Mouse (Mus musculus): ENCODE data around the gene Ttc25. TPM values are rescaled to one million over a fixed set of nuclear protein-coding genes. Genes with fewer than 3 reads are reported as not detected.
"Not testable (repeated sequence)": the region's sequence is repeated elsewhere in the genome, so short reads cannot be mapped to it uniquely, and the experiment has no call there.

The Ttc25 gene
- polyA plus RNA-seq, 1 experiment from 2014 or later = 2.9 TPM

- peak; percentile 47 for ATAC-seq
- peak overlapping the region; percentile 88 for H3K4me2 ChIP-seq (ENCODE audit: low read length)
- 0% methylated on average over 26 of the region's 26 CpGs for WGBS
- peaks cover 31% of the 10 kb centered on the region for H3K4me1 ChIP-seq (ENCODE audit: control insufficient read depth, insufficient read depth, low read length)
- no peaks in the 10 kb centered on the region for H3K27me3 ChIP-seq (ENCODE audit: control insufficient read depth, insufficient read depth, low read depth, low read length)
- H3K27ac ChIP-seq (ENCODE audit: low read length) = peak overlapping the region; percentile 90
- peak overlapping the region; percentile 85 for H3K9ac ChIP-seq (ENCODE audit: low read depth, low read length)
- no peaks in the 10 kb centered on the region for H3K9me3 ChIP-seq (replicated peaks; ENCODE audit: control insufficient read depth, low read length, poor library complexity, severe bottlenecking)
- peak overlapping the region; percentile 82 for H3K4me3 ChIP-seq (ENCODE audit: low read depth, low read length)
- H3K36me3 ChIP-seq (ENCODE audit: control insufficient read depth, insufficient read depth, low read length) = peaks cover 12% of the 10 kb centered on the region
Measured at GRCm38 (mm10) chr11:100527066-100527457, 18.3 kb upstream of the Ttc25 start.

GRCm38 (mm10) chr11:100527458-100528374, 17.7 kb upstream of the Ttc25 start, which contains the start of gene Acly:
Gene Acly, minus strand, starts transcription at chr11:100528000.
- Histone ChIP-seq H3K27ac (ENCODE audit: low read length) (peak within 1 kb of the TSS; percentile 90), H3K4me2 (ENCODE audit: low read length) (peak within 1 kb of the TSS; percentile 88), H3K4me1 (ENCODE audit: control insufficient read depth, insufficient read depth, low read length) (peaks cover 31% of the 10 kb centered on the region), H3K27me3 (ENCODE audit: control insufficient read depth, insufficient read depth, low read depth, low read length) (no peaks in the 10 kb centered on the region), H3K9ac (ENCODE audit: low read depth, low read length) (peak within 1 kb of the TSS; percentile 85), H3K36me3 (ENCODE audit: control insufficient read depth, insufficient read depth, low read length) (peaks cover 8% of the 10 kb centered on the region), H3K9me3 (replicated peaks; ENCODE audit: control insufficient read depth, low read length, poor library complexity, severe bottlenecking) (no peaks in the 10 kb centered on the region), H3K4me3 (ENCODE audit: low read depth, low read length) (peak within 1 kb of the TSS; percentile 82)
- WGBS = 0% methylated on average over 49 of the region's 54 CpGs
- peak; percentile 98 for ATAC-seq

GRCm38 (mm10) chr11:100528375-100529165, 16.8 kb upstream of the Ttc25 start:
- no peaks in the 10 kb centered on the region for H3K27me3 ChIP-seq (ENCODE audit: control insufficient read depth, insufficient read depth, low read depth, low read length)
- no peak for ATAC-seq
- H3K9me3 ChIP-seq (replicated peaks; ENCODE audit: control insufficient read depth, low read length, poor library complexity, severe bottlenecking) = no peaks in the 10 kb centered on the region
- peak overlapping the region; percentile 88 for H3K4me2 ChIP-seq (ENCODE audit: low read length)
- peak overlapping the region; percentile 82 for H3K4me3 ChIP-seq (ENCODE audit: low read depth, low read length)
- H3K27ac ChIP-seq (ENCODE audit: low read length) = peak overlapping the region; percentile 90
- H3K4me1 ChIP-seq (ENCODE audit: control insufficient read depth, insufficient read depth, low read length) = peaks cover 31% of the 10 kb centered on the region
- peak overlapping the region; percentile 72 for H3K9ac ChIP-seq (ENCODE audit: low read depth, low read length)
- no peaks in the 10 kb centered on the region for H3K36me3 ChIP-seq (ENCODE audit: control insufficient read depth, insufficient read depth, low read length)
- 23% methylated on average over 19 of the region's 19 CpGs for WGBS

GRCm38 (mm10) chr11:100533871-100534270, 11.5 kb upstream of the Ttc25 start:
- H3K9me3 ChIP-seq (replicated peaks; ENCODE audit: control insufficient read depth, low read length, poor library complexity, severe bottlenecking) = no peaks in the 10 kb centered on the region
- no peak overlapping the region for H3K9ac ChIP-seq (ENCODE audit: low read depth, low read length)
- no peaks in the 10 kb centered on the region for H3K36me3 ChIP-seq (ENCODE audit: control insufficient read depth, insufficient read depth, low read length)
- H3K4me3 ChIP-seq (ENCODE audit: low read depth, low read length) = no peak overlapping the region
- no peak overlapping the region for H3K4me2 ChIP-seq (ENCODE audit: low read length)
- 19% methylated on average over 6 of the region's 6 CpGs for WGBS
- H3K27ac ChIP-seq (ENCODE audit: low read length) = no peak overlapping the region
- no peaks in the 10 kb centered on the region for H3K27me3 ChIP-seq (ENCODE audit: control insufficient read depth, insufficient read depth, low read depth, low read length)
- no peaks in the 10 kb centered on the region for H3K4me1 ChIP-seq (ENCODE audit: control insufficient read depth, insufficient read depth, low read length)
- ATAC-seq = no peak

GRCm38 (mm10) chr11:100534411-100534810, 11.0 kb upstream of the Ttc25 start:
- H3K4me1 ChIP-seq (ENCODE audit: control insufficient read depth, insufficient read depth, low read length); H3K27me3 ChIP-seq (ENCODE audit: control insufficient read depth, insufficient read depth, low read depth, low read length); H3K36me3 ChIP-seq (ENCODE audit: control insufficient read depth, insufficient read depth, low read length); H3K4me2 ChIP-seq (ENCODE audit: low read length); H3K4me3 ChIP-seq (ENCODE audit: low read depth, low read length); ATAC-seq; H3K27ac ChIP-seq (ENCODE audit: low read length); H3K9ac ChIP-seq (ENCODE audit: low read depth, low read length); H3K9me3 ChIP-seq (replicated peaks; ENCODE audit: control insufficient read depth, low read length, poor library complexity, severe bottlenecking): not testable (repeated sequence)
- WGBS = 67% methylated on average over 2 of the region's 2 CpGs

DNA sequence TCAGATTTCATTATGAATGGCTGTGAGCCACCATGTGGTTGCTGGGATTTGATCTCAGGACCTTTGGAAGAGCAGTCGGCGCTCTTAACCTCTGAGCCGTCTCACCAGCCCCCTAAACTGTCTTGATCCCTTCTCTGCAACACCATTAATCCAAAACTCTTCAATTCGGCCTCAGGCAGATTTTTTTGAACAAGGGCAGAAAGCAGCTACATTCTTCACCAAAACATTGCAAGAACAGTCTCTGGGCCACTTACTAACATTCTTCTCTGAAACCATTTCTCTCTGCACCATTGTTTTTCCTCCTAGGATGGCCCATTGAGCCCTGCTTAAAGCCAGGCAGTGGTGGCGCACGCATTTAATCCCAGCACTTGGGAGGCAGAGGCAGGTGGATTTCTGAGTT, 10.6 kb upstream of the Ttc25 start:
- H3K4me3 ChIP-seq (ENCODE audit: low read depth, low read length); H3K9me3 ChIP-seq (replicated peaks; ENCODE audit: control insufficient read depth, low read length, poor library complexity, severe bottlenecking); H3K36me3 ChIP-seq (ENCODE audit: control insufficient read depth, insufficient read depth, low read length); H3K27me3 ChIP-seq (ENCODE audit: control insufficient read depth, insufficient read depth, low read depth, low read length); ATAC-seq; H3K9ac ChIP-seq (ENCODE audit: low read depth, low read length); H3K27ac ChIP-seq (ENCODE audit: low read length); H3K4me1 ChIP-seq (ENCODE audit: control insufficient read depth, insufficient read depth, low read length); H3K4me2 ChIP-seq (ENCODE audit: low read length): not testable (repeated sequence)
- 83% methylated on average over 6 of the region's 6 CpGs for WGBS

GRCm38 (mm10) chr11:100535996-100536395, 9.4 kb upstream of the Ttc25 start:
- no peak overlapping the region for H3K27ac ChIP-seq (ENCODE audit: low read length)
- no peak overlapping the region for H3K4me2 ChIP-seq (ENCODE audit: low read length)
- no peak for ATAC-seq
- H3K36me3 ChIP-seq (ENCODE audit: control insufficient read depth, insufficient read depth, low read length) = no peaks in the 10 kb centered on the region
- H3K9ac ChIP-seq (ENCODE audit: low read depth, low read length) = no peak overlapping the region
- no peaks in the 10 kb centered on the region for H3K9me3 ChIP-seq (replicated peaks; ENCODE audit: control insufficient read depth, low read length, poor library complexity, severe bottlenecking)
- 93% methylated on average over 1 of the region's 1 CpGs for WGBS
- H3K4me3 ChIP-seq (ENCODE audit: low read depth, low read length) = no peak overlapping the region
- no peaks in the 10 kb centered on the region for H3K4me1 ChIP-seq (ENCODE audit: control insufficient read depth, insufficient read depth, low read length)
- H3K27me3 ChIP-seq (ENCODE audit: control insufficient read depth, insufficient read depth, low read depth, low read length) = no peaks in the 10 kb centered on the region

GRCm38 (mm10) chr11:100536466-100536865, 8.9 kb upstream of the Ttc25 start:
- H3K9me3 ChIP-seq (replicated peaks; ENCODE audit: control insufficient read depth, low read length, poor library complexity, severe bottlenecking) = no peaks in the 10 kb centered on the region
- no peaks in the 10 kb centered on the region for H3K36me3 ChIP-seq (ENCODE audit: control insufficient read depth, insufficient read depth, low read length)
- H3K27ac ChIP-seq (ENCODE audit: low read length) = no peak overlapping the region
- no peaks in the 10 kb centered on the region for H3K27me3 ChIP-seq (ENCODE audit: control insufficient read depth, insufficient read depth, low read depth, low read length)
- no peaks in the 10 kb centered on the region for H3K4me1 ChIP-seq (ENCODE audit: control insufficient read depth, insufficient read depth, low read length)
- H3K4me3 ChIP-seq (ENCODE audit: low read depth, low read length) = no peak overlapping the region
- no peak overlapping the region for H3K9ac ChIP-seq (ENCODE audit: low read depth, low read length)
- H3K4me2 ChIP-seq (ENCODE audit: low read length) = no peak overlapping the region
- no peak for ATAC-seq

- H3K36me3 ChIP-seq (ENCODE audit: control insufficient read depth, insufficient read depth, low read length) = no peaks in the 10 kb centered on the region
- no peak overlapping the region for H3K4me2 ChIP-seq (ENCODE audit: low read length)
- ATAC-seq = no peak
- peaks cover 11% of the 10 kb centered on the region for H3K4me1 ChIP-seq (ENCODE audit: control insufficient read depth, insufficient read depth, low read length)
- H3K27me3 ChIP-seq (ENCODE audit: control insufficient read depth, insufficient read depth, low read depth, low read length) = no peaks in the 10 kb centered on the region
- H3K4me3 ChIP-seq (ENCODE audit: low read depth, low read length) = no peak overlapping the region
- WGBS = 63% methylated on average over 6 of the region's 6 CpGs
- H3K27ac ChIP-seq (ENCODE audit: low read length) = no peak overlapping the region
- no peaks in the 10 kb centered on the region for H3K9me3 ChIP-seq (replicated peaks; ENCODE audit: control insufficient read depth, low read length, poor library complexity, severe bottlenecking)
- no peak overlapping the region for H3K9ac ChIP-seq (ENCODE audit: low read depth, low read length)
Measured at GRCm38 (mm10) chr11:100540966-100541365, 4.4 kb upstream of the Ttc25 start.
